Mouse (Mus musculus) MEL (cell line): ENCODE data around the gene Srsf7. TPM values are rescaled to one million over a fixed set of nuclear protein-coding genes. Genes with fewer than 3 reads are reported as not detected.

ENCODE experiments used
- DNase-seq: peaks from one replicate; pipeline ENCODE4 v3.0.0; 2011; ENCODE audit warnings: low read depth, low spot score
- H3K27ac ChIP-seq: 2 replicates; pipeline ENCODE4 v1.5.1; 2012; ENCODE audit warnings: low read depth, mild to moderate bottlenecking, control low read depth, low read length, moderate library complexity; ENCODE audit not compliant: control insufficient read depth
- H3K27me3 ChIP-seq, 2 experiments: fragments of 150-350 bp in 1 of 2; sonication (generic) in 1 of 2; 2 replicates each; pipeline ENCODE4 v1.6.1; 2012; ENCODE audit warnings: low read length in 2 of 2, mild to moderate bottlenecking in 2 of 2, improper control_type of control experiment in 1 of 2, moderate library complexity in 1 of 2; ENCODE audit not compliant: insufficient read depth in 2 of 2, control insufficient read depth in 1 of 2
- H3K36me3 ChIP-seq, 2 experiments: 2 replicates each; pipeline ENCODE4 v1.6.1; 2012 to 2014; ENCODE audit warnings: low read length in 2 of 2, improper control_type of control experiment in 1 of 2, inconsistent platforms in 1 of 2, mild to moderate bottlenecking in 1 of 2; ENCODE audit not compliant: insufficient read depth in 2 of 2, control insufficient read depth in 1 of 2
- H3K4me1 ChIP-seq, 2 experiments: fragments of 150-350 bp in 1 of 2; sonication (generic) in 1 of 2; 2 replicates each; pipeline ENCODE4 v1.6.1; 2012; ENCODE audit warnings: low read length in 2 of 2, improper control_type of control experiment in 1 of 2, mild to moderate bottlenecking in 1 of 2; ENCODE audit not compliant: insufficient read depth in 2 of 2, control insufficient read depth in 1 of 2
- H3K4me3 ChIP-seq, 2 experiments: fragments of 150-350 bp in 1 of 2; sonication (generic) in 1 of 2; 2 replicates each; pipeline ENCODE4 v1.5.1; 2012; ENCODE audit warnings: low read depth in 2 of 2, low read length in 2 of 2, mild to moderate bottlenecking in 2 of 2, moderate library complexity in 2 of 2, control low read depth in 1 of 2, improper control_type of control experiment in 1 of 2; ENCODE audit not compliant: control insufficient read depth in 1 of 2, insufficient read depth in 1 of 2
- H3K79me2 ChIP-seq: 2 replicates; pipeline ENCODE4 v1.6.1; 2012; ENCODE audit warnings: mild to moderate bottlenecking, low read length, moderate library complexity; ENCODE audit not compliant: control insufficient read depth, poor library complexity, insufficient read depth
- H3K9ac ChIP-seq: 2 replicates; pipeline ENCODE4 v1.6.1; 2012; ENCODE audit warnings: low read depth, mild to moderate bottlenecking, control low read depth, low read length, moderate library complexity; ENCODE audit not compliant: control insufficient read depth, poor library complexity, severe bottlenecking
- H3K9me3 ChIP-seq: fragments of 150-350 bp; sonication (generic); replicated peaks from 2 replicates; pipeline ENCODE4 v1.6.1; 2012; ENCODE audit warnings: mild to moderate bottlenecking, low read length, improper control_type of control experiment, moderate library complexity; ENCODE audit not compliant: insufficient read depth
- BHLHE40 ChIP-seq: IDR thresholded peaks from 2 replicates; pipeline ENCODE4 v1.6.1; 2012; ENCODE audit warnings: low read depth, mild to moderate bottlenecking, inconsistent platforms, low read length, improper control_type of control experiment, borderline replicate concordance
- CTCF ChIP-seq, 3 experiments: IDR thresholded peaks in 2 of 3; conservative IDR thresholded peaks in 1 of 3; 2 replicates each; pipeline ENCODE4 v1.5.1; 2011 to 2012; ENCODE audit warnings: low read length in 3 of 3, low read depth in 2 of 3, mild to moderate bottlenecking in 2 of 3, improper control_type of control experiment in 1 of 3, inconsistent platforms in 1 of 3, mixed read lengths in 1 of 3, moderate library complexity in 1 of 3; ENCODE audit not compliant: control insufficient read depth in 1 of 3, insufficient read depth in 1 of 3, poor library complexity in 1 of 3, severe bottlenecking in 1 of 3
- E2F4 ChIP-seq: IDR thresholded peaks from 2 replicates; pipeline ENCODE4 v1.6.1; 2011; ENCODE audit warnings: low read depth, low read length, improper control_type of control experiment, borderline replicate concordance
- KAT2A ChIP-seq: conservative IDR thresholded peaks from 2 replicates; pipeline ENCODE4 v1.6.1; 2012; ENCODE audit warnings: low read depth, low read length, improper control_type of control experiment, inconsistent platforms
- MAFK ChIP-seq: IDR thresholded peaks from 2 replicates; pipeline ENCODE4 v1.6.1; 2011; ENCODE audit warnings: low read depth, mild to moderate bottlenecking, low read length, improper control_type of control experiment, borderline replicate concordance
- MAX ChIP-seq: IDR thresholded peaks from 2 replicates; pipeline ENCODE4 v1.6.1; 2011; ENCODE audit warnings: low read length, improper control_type of control experiment
- MAZ ChIP-seq: IDR thresholded peaks from 2 replicates; pipeline ENCODE4 v1.6.1; 2012; ENCODE audit warnings: low read depth, mild to moderate bottlenecking, inconsistent platforms, low read length, improper control_type of control experiment
- MXI1 ChIP-seq: IDR thresholded peaks from 2 replicates; pipeline ENCODE4 v1.6.1; 2011; ENCODE audit warnings: mild to moderate bottlenecking, low read depth, low read length, improper control_type of control experiment
- MYB ChIP-seq: IDR thresholded peaks from 2 replicates; pipeline ENCODE4 v1.6.1; 2011; ENCODE audit warnings: mild to moderate bottlenecking, low read depth, low read length, improper control_type of control experiment
- NRF1 ChIP-seq: IDR thresholded peaks from 2 replicates; pipeline ENCODE4 v1.6.1; 2014; ENCODE audit warnings: low read depth, mild to moderate bottlenecking, inconsistent platforms, low read length, improper control_type of control experiment, moderate library complexity; ENCODE audit not compliant: poor library complexity, insufficient read depth, severe bottlenecking
- POLR2A ChIP-seq, 2 experiments: IDR thresholded peaks; 2 replicates each; pipeline ENCODE4 v1.6.1; 2011 to 2012; ENCODE audit warnings: low read length in 2 of 2, mild to moderate bottlenecking in 2 of 2, control low read depth in 1 of 2, improper control_type of control experiment in 1 of 2, low read depth in 1 of 2, moderate library complexity in 1 of 2; ENCODE audit not compliant: control insufficient read depth in 1 of 2, insufficient read depth in 1 of 2, poor library complexity in 1 of 2
- POLR2AphosphoS2 ChIP-seq: IDR thresholded peaks from 2 replicates; pipeline ENCODE4 v1.6.1; 2011; ENCODE audit warnings: low read length, improper control_type of control experiment
- RCOR1 ChIP-seq: IDR thresholded peaks from 2 replicates; pipeline ENCODE4 v1.6.1; 2012; ENCODE audit warnings: low read depth, mild to moderate bottlenecking, inconsistent platforms, low read length, improper control_type of control experiment
- SMC3 ChIP-seq: IDR thresholded peaks from 2 replicates; pipeline ENCODE4 v1.6.1; 2011; ENCODE audit warnings: low read depth, low read length, improper control_type of control experiment
- TAL1 ChIP-seq: IDR thresholded peaks from 2 replicates; pipeline ENCODE4 v1.6.1; 2012; ENCODE audit warnings: mild to moderate bottlenecking, inconsistent platforms, low read length, moderate library complexity, mixed read lengths
- TBP ChIP-seq: IDR thresholded peaks from 2 replicates; pipeline ENCODE4 v1.8.0; 2011; ENCODE audit warnings: low read depth, low read length, improper control_type of control experiment
- USF1 ChIP-seq: IDR thresholded peaks from 2 replicates; pipeline ENCODE4 v1.6.1; 2014; ENCODE audit warnings: low read depth, mild to moderate bottlenecking, inconsistent platforms, low read length, improper control_type of control experiment, moderate library complexity
- USF2 ChIP-seq, 2 experiments: IDR thresholded peaks; 2 replicates each; pipeline ENCODE4 v1.6.1; 2011 to 2012; ENCODE audit warnings: improper control_type of control experiment in 2 of 2, low read length in 2 of 2, borderline replicate concordance in 1 of 2, inconsistent platforms in 1 of 2, low read depth in 1 of 2, mild to moderate bottlenecking in 1 of 2; ENCODE audit not compliant: insufficient read depth in 1 of 2
- ZKSCAN1 ChIP-seq: IDR thresholded peaks from 2 replicates; pipeline ENCODE4 v1.6.1; 2012; ENCODE audit warnings: low read depth, mild to moderate bottlenecking, inconsistent platforms, low read length, improper control_type of control experiment, moderate library complexity
- ZMIZ1 ChIP-seq: IDR thresholded peaks from 2 replicates; pipeline ENCODE4 v1.6.1; 2012; ENCODE audit warnings: low read depth, mild to moderate bottlenecking, inconsistent platforms, low read length, improper control_type of control experiment, moderate library complexity
- polyA plus RNA-seq, 2 experiments: library from polyadenylated mRNA; stranded (reverse) in 1 of 2; unstranded in 1 of 2; fragments of >175 nt in 1 of 2; fragments of >200 nt in 1 of 2; gene quantifications; 2 replicates each; pipeline versions ENCODE4 v1.2.1 to v1.2.4; 2012; ENCODE audit warnings: low replicate concordance in 2 of 2, low read depth in 1 of 2; ENCODE audit not compliant: insufficient read length in 2 of 2, insufficient read depth in 1 of 2, missing spikeins in 1 of 2
- total RNA-seq: library from RNA; depleted of rRNA; stranded (reverse); fragments of 300-350 nt; gene quantifications from 2 replicates; pipeline ENCODE4 v1.2.3, GENCODE M21; 2012

Srsf7 gene
- total and polyA plus RNA-seq, 3 experiments, result 399 to 425 TPM; not detected in 1

GRCm38 (mm10) chr17:80241594-80241993 is 34.5 kb upstream of the Srsf7 start:
- TF ChIP-seq KAT2A (no peak), ZKSCAN1 (no peak), BHLHE40 (no peak), NRF1 (no peak), MAX (no peak)
- Histone ChIP-seq H3K9ac (no peak overlapping the region), H3K9me3 (no peaks in the 10 kb centered on the region), H3K79me2 (no peaks in the 10 kb centered on the region), H3K36me3 (peaks cover 0 to 2% of the 10 kb centered on the region in 2 experiments; a peak in 1 of 4 replicates), H3K4me3 (no peak overlapping the region), H3K4me1 (no peaks in the 10 kb centered on the region), H3K27ac (no peak overlapping the region), H3K27me3 (no peaks in the 10 kb centered on the region)
- DNase-seq, result no peak

GRCm38 (mm10) chr17:80237475-80237874 is 30.4 kb upstream of the Srsf7 start:
- Histone ChIP-seq H3K4me3 (no peak overlapping the region), H3K27me3 (no peaks in the 10 kb centered on the region)
- no peak for TF ChIP-seq MAZ
- TF ChIP-seq, all 39 proteins: peak for 0
- no peak overlapping the region for H3K9ac ChIP-seq
- H3K79me2 ChIP-seq, result no peaks in the 10 kb centered on the region
- H3K36me3 ChIP-seq, result peaks cover 2 to 19% of the 10 kb centered on the region in 2 experiments; a peak in 3 of 4 replicates
- no peaks in the 10 kb centered on the region for H3K9me3 ChIP-seq
- no peak for DNase-seq
- no peak overlapping the region for H3K27ac ChIP-seq
- peaks cover 15 to 23% of the 10 kb centered on the region in 2 experiments for H3K4me1 ChIP-seq

GRCm38 (mm10) chr17:80236805-80237204 is 29.7 kb upstream of the Srsf7 start:
- no peak overlapping the region for H3K4me3 ChIP-seq
- TF ChIP-seq ZMIZ1 (no peak), POLR2A (IDR thresholded peaks at IDR 0.05; ENCODE audit: control insufficient read depth in 1 of 2, insufficient read depth in 1 of 2, low read depth in 1 of 2, low read length in 2 of 2, poor library complexity in 1 of 2) (no peak)
- peaks cover 15 to 23% of the 10 kb centered on the region in 2 experiments for H3K4me1 ChIP-seq
- no peaks in the 10 kb centered on the region for H3K9me3 ChIP-seq
- no peaks in the 10 kb centered on the region for H3K27me3 ChIP-seq
- H3K79me2 ChIP-seq, result no peaks in the 10 kb centered on the region
- no peak overlapping the region for H3K27ac ChIP-seq
- no peak for DNase-seq
- no peak overlapping the region for H3K9ac ChIP-seq
- peaks cover 2 to 21% of the 10 kb centered on the region in 2 experiments; a peak in 3 of 4 replicates for H3K36me3 ChIP-seq

- 0 out of 2 replicates have a peak overlapping the region, but pooled peaks have one; percentile 77 for H3K27ac ChIP-seq
- TF ChIP-seq MXI1 (no peak), MAFK (no peak), POLR2A (IDR thresholded peaks at IDR 0.05; ENCODE audit: control insufficient read depth in 1 of 2, insufficient read depth in 1 of 2, low read depth in 1 of 2, low read length in 2 of 2, poor library complexity in 1 of 2) (no peak), KAT2A (no peak), TBP (no peak), E2F4 (no peak), MAX (no peak), RCOR1 (no peak), TAL1 (no peak), POLR2AphosphoS2 (no peak), MYB (no peak), CTCF (IDR thresholded peaks at IDR 0.05 in 2 of 3, conservative IDR thresholded peaks at IDR 0.05 in 1 of 3; ENCODE audit: control insufficient read depth in 1 of 3, insufficient read depth in 1 of 3, low read depth in 2 of 3, low read length in 3 of 3, poor library complexity in 1 of 3, severe bottlenecking in 1 of 3) (no peak), USF1 (no peak), BHLHE40 (no peak), SMC3 (no peak), USF2 (IDR thresholded peaks at IDR 0.05; ENCODE audit: borderline replicate concordance in 1 of 2, insufficient read depth in 1 of 2, low read depth in 1 of 2, low read length in 2 of 2) (no peak)
- H3K27me3 ChIP-seq, result no peaks in the 10 kb centered on the region
- peaks cover 15 to 28% of the 10 kb centered on the region in 2 experiments for H3K4me1 ChIP-seq
- DNase-seq, result no peak
- no peaks in the 10 kb centered on the region for H3K9me3 ChIP-seq
- H3K9ac ChIP-seq, result no peak overlapping the region
- H3K4me3 ChIP-seq, result no peak overlapping the region
- peaks cover 0 to 28% of the 10 kb centered on the region in 2 experiments; a peak in 2 of 4 replicates for H3K36me3 ChIP-seq
- no peaks in the 10 kb centered on the region for H3K79me2 ChIP-seq
These were observed 28.4 kb upstream of the Srsf7 start for GRCm38 (mm10) chr17:80235477-80235876.
